7 mouse cellular contexts compared by ENCODE assay signal in the genomic region with DNA sequence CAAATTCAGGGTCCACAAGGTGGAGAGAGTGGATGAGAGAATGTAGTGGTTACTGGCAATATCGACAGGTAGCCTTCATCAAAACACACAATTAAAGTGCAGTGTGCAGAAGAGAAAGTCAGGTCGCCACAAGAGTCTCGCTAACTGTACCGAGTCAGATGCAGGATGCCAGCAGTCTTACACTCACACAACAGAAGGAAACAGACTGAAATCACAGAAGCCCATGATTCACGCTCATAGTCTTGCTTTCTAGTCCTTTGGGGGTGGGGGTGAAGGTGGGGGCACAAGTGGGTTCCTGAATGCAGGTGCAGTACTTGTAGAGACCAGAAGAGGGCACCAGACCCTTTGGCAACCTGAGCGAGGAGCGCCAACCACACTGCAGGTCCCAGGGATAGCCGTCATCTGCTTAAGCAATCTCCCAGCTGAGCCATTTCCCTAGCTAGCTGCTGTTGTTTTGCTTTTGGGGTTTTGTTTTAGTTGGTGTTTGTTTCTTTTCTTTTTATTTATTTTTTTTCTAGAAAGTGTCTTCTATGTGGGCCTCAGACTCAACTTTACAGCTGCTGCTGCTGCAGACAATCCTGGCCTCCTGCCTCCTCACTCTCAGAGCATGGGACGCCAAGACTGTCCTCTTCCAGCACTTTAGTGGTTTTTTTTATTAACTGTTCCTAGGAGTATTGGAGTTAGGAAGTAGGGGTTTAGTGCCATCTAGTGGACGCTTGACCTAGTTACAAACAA.
DNase-seq lines count a peak whose midpoint lies in the region; ATAC-seq lines count a peak whose summit lies in the region.

No protein-coding gene starts in this region.

- peak; percentile 93 for DNase-seq in adipocyte (ENCODE audit: low spot score)
- peak; percentile 48 to 68 for DNase-seq in gastrocnemius, adult 8-10 months (ENCODE audit: low spot score in 2 of 2)
- DNase-seq in hindlimb bud, embryonic 11.5 days (ENCODE audit: extremely low spot score, low read depth, low spot score) = peak; percentile 66
- peak; percentile 36 to 39 for DNase-seq in left cerebral cortex, adult 8-10 months (ENCODE audit: low spot score in 2 of 2)
- DNase-seq in right cerebral cortex, postnatal 10 days (ENCODE audit: low spot score in 2 of 2) = peak; percentile 80 to 84

- H3K4me3 ChIP-seq in megakaryocyte, embryonic 14.5 days (replicated peaks) = peak overlapping the region; percentile 80

- peaks cover 83% of the 10 kb centered on the region for H3K36me3 ChIP-seq in megakaryocyte, embryonic 14.5 days (replicated peaks; ENCODE audit: low read length)

- H3K4me1 ChIP-seq in megakaryocyte, embryonic 14.5 days = peaks cover 34% of the 10 kb centered on the region

- H3K27me3 ChIP-seq in megakaryocyte, embryonic 14.5 days (replicated peaks) = no peaks in the 10 kb centered on the region

- no peaks in the 10 kb centered on the region for H3K9me3 ChIP-seq in megakaryocyte, embryonic 14.5 days

- ATAC-seq in common myeloid progenitor, adult 5-6 weeks (replicated peaks; ENCODE audit: low read depth, poor library complexity, severe bottlenecking) = peak; percentile 97

Comparison
In these comparisons a context has a peak if more than half of its experiments do, and no peak if none do; other contexts are left out.
1. Peak in every context shown above with its lines: DNase-seq, ATAC-seq and H3K4me3 ChIP-seq.
2. DNase-seq: peak in every context shown above with its lines; median percentile 93 in adipocyte; 82 in right cerebral cortex, postnatal 10 days; 66 in hindlimb bud, embryonic 11.5 days; 58 in gastrocnemius, adult 8-10 months; 38 in left cerebral cortex, adult 8-10 months.